Mouse (Mus musculus) layer of hippocampus, postnatal 36 days (tissue): ENCODE data around the gene Grip1. TPM values are rescaled to one million over a fixed set of nuclear protein-coding genes. Genes with fewer than 3 reads are reported as not detected.
A peak's percentile ranks its signal among the peaks of the same experiment; 100 is the strongest.

Experiments
- DNase-seq, 2 experiments: peaks; one replicate each; pipeline ENCODE4 v3.0.0; 2022
- total RNA-seq, 2 experiments: library from RNA; stranded (reverse); gene quantifications; 2 replicates each; pipeline ENCODE4 v1.2.3; 2021

Gene Grip1
- total RNA-seq, 2 experiments from 2014 or later: 28.4 to 29.0 TPM

DNA sequence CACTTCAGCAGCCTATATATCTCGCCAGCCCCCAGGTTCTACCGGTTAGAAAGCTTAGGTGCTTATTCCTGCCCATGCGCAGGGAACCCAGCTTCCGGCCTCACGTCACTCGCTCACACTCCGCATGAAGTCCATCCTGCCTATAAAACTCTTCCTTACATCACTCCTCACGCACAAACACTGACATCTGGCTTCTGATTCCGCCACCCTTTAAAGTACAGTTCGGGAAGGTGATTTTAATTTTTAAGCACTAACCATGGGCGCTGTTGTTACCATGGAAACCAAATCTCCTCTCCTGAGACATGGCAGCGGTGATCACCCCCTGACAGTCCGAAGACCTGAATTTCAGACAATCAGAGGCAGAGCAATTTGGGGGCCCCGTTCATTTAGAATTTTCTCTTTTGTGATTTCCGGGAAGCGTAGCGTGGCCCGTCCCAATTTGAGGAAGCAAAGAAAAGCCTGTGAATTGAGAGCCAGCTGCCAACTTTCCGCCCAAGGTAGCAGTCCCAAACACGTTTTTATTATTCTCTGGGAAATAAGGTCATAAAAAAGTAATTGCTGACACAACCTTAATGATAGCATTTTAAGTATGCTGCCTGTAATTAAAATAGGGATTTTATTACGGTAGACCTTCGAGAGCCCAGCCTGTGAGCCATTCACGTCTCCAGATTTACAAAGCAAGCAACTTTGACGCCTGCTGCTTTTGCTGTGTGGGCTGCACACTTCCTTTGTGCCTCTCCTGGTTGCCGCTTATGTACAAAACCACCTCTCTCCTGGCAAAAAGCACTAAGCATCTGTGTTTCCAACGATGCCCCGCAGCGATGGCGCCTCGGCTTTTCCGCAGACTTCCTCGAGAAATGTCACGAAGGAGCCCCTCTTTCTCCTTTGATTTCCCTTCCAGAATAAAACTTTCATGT, 308.1 kb downstream of the Grip1 start:
- DNase-seq: peak in 1 of 2 experiments; percentile 20

DNA sequence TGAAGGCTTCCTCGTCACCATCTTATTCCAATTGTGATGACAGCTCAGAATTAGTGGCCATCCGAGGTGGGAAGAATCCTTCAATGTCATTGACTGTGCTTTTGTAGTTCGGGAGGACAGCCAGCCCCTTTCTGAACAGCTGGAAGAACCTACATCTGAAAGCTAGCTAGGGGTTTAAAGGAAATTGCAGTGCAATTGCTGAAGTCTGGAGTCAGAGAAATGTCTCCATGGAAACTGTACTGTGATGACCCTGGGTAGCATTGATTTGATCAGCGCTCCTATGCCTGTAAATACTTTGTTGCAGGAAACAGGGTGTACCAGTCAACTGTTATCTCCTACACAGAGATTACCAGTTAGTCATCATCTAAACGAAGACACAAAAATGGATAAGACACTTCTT, 325.2 kb downstream of the Grip1 start:
- DNase-seq: no peak

DNA sequence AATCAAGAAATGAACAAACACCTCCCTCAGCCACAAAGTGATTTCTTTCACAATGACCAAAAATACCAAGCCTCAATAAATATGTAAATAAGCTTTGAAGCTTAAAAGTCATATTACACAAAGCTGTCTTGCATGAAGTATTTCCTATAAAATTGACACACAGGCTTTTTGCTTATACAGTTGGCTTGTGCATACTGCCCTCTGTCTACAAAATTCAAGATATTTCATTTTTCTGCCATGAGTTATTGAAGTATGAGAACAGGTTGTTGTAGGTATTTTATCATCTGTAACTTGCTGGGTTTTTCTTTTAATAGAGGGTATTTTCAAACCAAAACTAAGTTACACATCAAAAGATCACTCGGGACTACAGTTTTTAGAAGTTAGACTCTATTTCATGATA, 326.0 kb downstream of the Grip1 start:
- no peak for DNase-seq

- no peak for DNase-seq
Measured at GRCm38 (mm10) chr10:119790507-119790906, 336.9 kb downstream of the Grip1 start.

GRCm38 (mm10) chr10:119802421-119802820, 348.8 kb downstream of the Grip1 start:
- DNase-seq: no peak

DNA sequence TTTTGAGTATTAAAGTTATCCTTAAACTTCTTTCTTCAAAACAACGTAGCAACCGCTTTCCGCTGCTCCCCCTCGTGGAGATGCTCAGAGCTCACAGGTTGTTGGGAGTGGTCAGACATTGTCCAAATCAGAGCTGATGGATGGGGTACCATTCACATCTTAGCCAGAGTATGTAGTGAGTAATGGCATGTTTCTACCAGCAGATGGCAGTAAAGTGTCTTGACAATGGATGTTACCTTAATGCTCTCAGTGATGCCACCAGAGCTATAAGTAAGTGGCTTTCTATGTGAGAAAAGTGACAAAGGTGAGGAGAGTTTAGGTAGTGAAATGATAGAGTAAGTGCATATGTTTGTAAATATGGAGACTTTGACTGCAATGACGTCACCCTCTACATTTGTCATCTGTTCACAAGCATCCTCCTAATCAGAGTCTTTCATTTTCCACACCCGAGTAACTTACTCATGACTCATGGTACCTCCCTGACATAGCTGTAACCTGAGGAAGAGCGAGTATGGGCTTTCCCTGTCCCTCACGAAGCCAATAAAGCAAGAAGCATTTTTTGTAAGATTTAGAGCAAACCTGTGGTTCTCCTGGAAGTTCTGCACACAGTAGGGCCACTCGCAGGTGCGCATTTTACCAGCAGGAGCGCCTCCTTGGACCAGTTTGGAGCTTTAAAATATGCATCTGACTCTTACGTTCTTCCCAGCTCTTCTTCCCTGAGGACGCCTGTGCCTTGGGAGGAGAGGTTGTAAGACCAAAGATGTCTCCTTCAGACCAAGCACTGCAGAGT, 350.2 kb downstream of the Grip1 start:
- DNase-seq: peak in 1 of 2 experiments; percentile 33

DNA sequence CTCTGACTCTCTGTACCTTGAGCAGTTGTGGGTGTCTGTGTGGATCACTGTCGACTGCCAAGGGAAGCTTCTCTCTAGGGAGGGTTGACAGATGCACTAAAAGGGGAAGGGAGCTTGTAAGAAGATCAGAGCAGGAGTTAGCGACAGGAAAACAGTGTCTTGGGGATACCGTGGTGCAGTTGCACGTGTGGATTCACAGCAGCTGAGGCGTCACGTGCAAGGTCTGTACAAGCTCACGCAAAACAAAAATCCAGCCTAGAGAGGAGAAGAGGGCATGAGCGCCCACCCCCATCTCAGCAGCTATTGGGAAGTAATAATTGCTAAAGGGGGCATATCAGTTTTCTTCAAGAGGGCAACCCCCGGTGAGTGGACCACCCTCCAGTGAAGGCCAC, 350.8 kb downstream of the Grip1 start:
- no peak for DNase-seq

GRCm38 (mm10) chr10:119805082-119805481, 351.5 kb downstream of the Grip1 start:
- no peak for DNase-seq

- DNase-seq: no peak
Measured at GRCm38 (mm10) chr10:119806151-119806550, 352.5 kb downstream of the Grip1 start.

DNA sequence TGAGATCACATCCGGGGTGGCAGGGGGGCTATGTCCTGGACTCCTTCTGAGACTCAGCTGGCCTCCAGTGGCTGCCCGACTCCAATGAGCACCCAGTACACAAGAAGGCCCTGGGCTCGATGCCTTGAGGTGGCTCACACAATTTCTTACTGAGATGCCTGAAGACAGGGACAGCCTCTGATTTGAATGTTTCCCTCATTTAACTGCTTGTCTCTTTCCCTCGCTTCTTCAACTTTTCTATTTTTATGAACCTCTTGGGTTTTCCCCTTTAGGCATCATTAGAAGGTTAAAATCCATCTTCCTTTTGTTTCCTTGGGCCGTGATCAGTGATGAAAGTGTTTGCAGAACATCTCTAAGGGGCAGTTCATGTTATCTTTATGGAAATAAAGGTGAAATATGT, 354.8 kb downstream of the Grip1 start:
- DNase-seq: no peak

DNA sequence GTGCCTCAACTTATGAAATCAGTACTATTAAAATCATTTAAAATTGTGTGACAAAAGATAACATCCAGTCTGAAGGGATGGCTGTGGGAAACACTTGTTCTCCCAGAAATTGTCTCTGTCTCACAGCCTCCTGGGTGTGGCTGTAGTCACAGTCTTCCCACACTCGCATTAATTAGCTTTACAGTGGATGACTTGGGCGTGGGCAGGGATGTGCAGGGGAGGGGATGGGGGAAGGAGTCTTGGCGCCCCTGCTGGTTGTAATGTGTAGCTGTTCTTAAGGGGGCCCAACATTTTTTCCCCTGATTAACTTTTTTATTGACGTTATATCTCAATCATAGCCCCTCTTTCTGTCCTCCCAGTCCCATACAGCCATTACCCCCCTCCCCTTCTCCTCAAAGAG, 360.5 kb downstream of the Grip1 start:
- DNase-seq: no peak

DNA sequence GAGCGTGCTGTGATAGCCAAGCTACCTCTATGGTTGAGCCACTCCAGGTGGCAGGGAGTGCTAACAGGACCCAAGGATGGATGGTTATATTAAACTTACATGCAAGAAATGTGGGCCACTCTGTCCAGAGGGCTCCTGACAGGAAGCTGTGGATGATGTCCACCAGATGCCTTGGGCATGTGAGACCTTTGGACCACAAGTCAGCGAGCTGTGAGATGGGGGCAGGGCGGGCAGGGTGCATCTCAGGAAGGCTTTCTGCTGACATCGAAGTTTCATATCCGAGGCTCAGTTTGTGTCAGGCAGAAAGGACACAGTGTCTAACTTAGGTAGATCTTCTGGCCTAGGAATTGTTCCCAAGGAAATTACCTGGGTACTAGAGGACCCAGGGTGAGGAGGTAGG, 362.4 kb downstream of the Grip1 start:
- DNase-seq: no peak

- peak in 1 of 2 experiments; percentile 16 for DNase-seq
Measured at GRCm38 (mm10) chr10:119818381-119818780, 364.8 kb downstream of the Grip1 start.

DNA sequence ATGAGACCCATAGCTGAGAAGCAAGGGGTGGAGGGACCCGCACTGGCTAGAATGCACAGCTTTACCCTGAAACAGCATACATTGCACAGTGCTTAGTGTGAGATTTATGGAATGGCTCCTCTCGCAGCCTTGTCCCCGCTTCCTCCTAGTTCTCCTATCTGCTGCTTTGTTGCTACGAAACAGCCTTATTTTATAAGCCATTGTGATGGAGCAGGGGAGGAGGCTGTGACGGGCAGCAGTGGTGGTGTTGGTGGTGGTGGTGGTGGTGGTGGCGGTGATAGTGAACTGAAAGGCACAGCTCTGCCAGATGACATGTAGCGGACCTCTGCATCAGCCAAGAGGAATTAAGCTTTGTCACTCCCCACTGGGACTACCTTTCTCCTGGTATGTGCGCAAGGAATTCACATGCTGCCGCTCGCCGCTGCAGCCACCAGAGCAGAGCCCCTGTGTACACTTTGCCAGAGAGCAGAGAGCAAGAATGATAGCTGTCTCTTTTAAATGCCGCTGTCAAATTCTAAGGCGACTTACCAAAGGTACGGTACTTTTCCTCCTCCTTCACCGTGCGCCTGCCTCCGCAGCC, 365.6 kb downstream of the Grip1 start:
- peak; percentile 49 to 51 for DNase-seq

GRCm38 (mm10) chr10:119819740-119820139, 366.1 kb downstream of the Grip1 start:
- DNase-seq: no peak

GRCm38 (mm10) chr10:119820428-119820827, 366.8 kb downstream of the Grip1 start:
- no peak for DNase-seq

- no peak for DNase-seq
Measured at GRCm38 (mm10) chr10:119823691-119824090, 370.1 kb downstream of the Grip1 start.

DNA sequence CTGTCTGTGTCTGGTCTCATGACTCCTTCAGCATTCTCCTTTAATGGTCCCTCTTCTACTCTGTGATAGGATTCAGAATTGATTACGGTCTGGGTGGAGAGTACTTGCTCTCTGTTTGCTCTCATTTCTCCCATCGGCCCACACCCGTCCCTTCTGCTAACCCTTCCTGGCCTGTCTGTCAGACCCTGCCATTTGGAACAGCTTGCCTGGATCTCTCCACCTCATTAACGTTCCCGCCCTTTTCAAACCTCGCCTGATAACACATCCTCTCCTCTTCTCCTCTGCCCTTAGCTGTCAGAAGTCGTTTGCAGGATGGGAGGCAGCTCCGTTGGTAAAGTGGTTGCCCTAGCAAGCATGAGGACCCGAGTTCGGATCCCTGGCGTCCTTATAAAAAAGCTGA, 370.9 kb downstream of the Grip1 start:
- no peak for DNase-seq

DNA sequence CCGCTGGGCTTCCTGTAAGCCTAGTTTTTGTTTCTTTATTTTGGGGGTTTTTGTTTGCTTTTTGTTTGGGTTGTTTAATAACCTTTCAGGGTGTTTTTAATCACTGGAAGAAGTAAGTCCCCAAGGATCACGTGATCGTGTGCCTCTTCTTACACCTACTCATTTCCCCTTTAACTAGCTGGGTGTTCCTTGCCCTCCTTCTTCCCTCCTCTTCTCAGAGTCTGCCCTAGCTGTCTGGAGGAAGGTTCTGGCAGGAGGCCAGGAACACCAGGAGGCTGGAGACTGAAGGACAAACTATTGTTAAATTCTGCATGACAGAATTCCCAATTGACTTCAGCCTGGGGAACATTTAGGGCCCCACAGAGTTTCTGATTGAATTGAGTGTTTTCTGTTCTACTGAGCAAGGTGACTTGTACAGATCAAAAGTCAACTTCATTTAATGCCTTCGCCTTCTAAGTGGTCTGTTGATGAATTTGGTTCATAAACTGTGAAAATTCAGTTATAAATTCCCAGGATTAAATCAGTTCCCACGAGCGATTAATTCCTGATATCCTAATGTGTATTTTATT, 376.8 kb downstream of the Grip1 start:
- DNase-seq: no peak

GRCm38 (mm10) chr10:119831086-119831485, 377.5 kb downstream of the Grip1 start:
- no peak for DNase-seq

- no peak for DNase-seq
Measured at GRCm38 (mm10) chr10:119833334-119833733, 379.7 kb downstream of the Grip1 start.

DNA sequence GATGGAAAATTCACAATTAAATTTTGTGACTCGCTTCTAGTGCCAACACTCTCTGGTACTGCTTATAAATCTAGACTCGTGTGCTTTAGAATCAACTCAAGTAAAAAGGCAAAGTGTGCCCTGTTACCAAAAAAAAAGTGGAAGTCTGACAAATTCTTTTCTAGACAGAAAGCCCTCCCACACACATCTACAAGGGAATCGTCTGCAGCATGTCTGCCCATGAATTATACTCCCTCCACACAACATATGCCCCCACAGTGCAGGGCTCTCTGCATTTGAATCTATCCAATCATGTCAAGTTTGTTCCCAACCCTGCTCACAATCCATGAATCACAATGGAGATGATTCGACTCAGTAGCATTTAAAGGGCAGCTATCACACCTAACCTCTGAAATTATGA, 380.5 kb downstream of the Grip1 start:
- peak in 1 of 2 experiments; percentile 35 for DNase-seq

- no peak for DNase-seq
Measured at GRCm38 (mm10) chr10:119839645-119840044, 386.0 kb downstream of the Grip1 start.
